Mouse (Mus musculus) embryonic stem cell, embryonic (primary cell): ENCODE results near the gene Rtl8a.
"Not testable (repeated sequence)": the region's sequence is repeated elsewhere in the genome, so short reads cannot be mapped to it uniquely, and the experiment has no call there.

Experiments
- CTCF ChIA-PET, 4 experiments: fragments of 300-600 bp in 2 of 4; fragments of 350-600 bp in 2 of 4; sonication (Branson Sonifier 250); formaldehyde crosslinking; loops; one replicate each; lab custom pipeline; 2022; ENCODE audit warnings: inconsistent platforms in 2 of 4; lab: Charles Lee
- POLR2A ChIA-PET, 4 experiments: fragments of 300-600 bp in 2 of 4; fragments of 350-600 bp in 2 of 4; sonication (Branson Sonifier 250); formaldehyde crosslinking; loops; one replicate each; lab custom pipeline; 2022; ENCODE audit warnings: antibody characterized with exemption in 4 of 4, inconsistent platforms in 1 of 4; lab: Charles Lee

The Rtl8a gene

GRCm38 (mm10) chrX:53642980-53643961, at the start of gene Rtl8a:
TSS of gene Rtl8a (minus strand) at chrX:53643682.
- POLR2A ChIA-PET, CTCF ChIA-PET: not testable (repeated sequence)

GRCm38 (mm10) chrX:53693141-53693540, 49.7 kb upstream of the Rtl8a start:
- POLR2A ChIA-PET: no interaction called here

GRCm38 (mm10) chrX:53692065-53692464, 48.6 kb upstream of the Rtl8a start:
- ChIA-PET POLR2A (no interaction called here), CTCF (no interaction called here)

More at GRCm38 (mm10) chrX:53693141-53693540, 49.7 kb upstream of the Rtl8a start:
- CTCF ChIA-PET: no interaction called here

GRCm38 (mm10) chrX:53684676-53685075, 41.2 kb upstream of the Rtl8a start:
- POLR2A ChIA-PET, CTCF ChIA-PET: not testable (repeated sequence)

GRCm38 (mm10) chrX:53682650-53683049, 39.2 kb upstream of the Rtl8a start:
- POLR2A ChIA-PET, CTCF ChIA-PET: not testable (repeated sequence)

- POLR2A ChIA-PET: not testable (repeated sequence)
- CTCF ChIA-PET: interaction anchor here in 2 of 4 experiments (0.6 to 1.6 kb wide), 3 partner anchors 69 to 276 kb away, joined by 3 read pairs; partner anchors contain the start of gene Rtl8c (in 1 of the 2)
These were observed 33.5 kb upstream of the Rtl8a start for GRCm38 (mm10) chrX:53676943-53677342.

- POLR2A ChIA-PET, CTCF ChIA-PET: not testable (repeated sequence)
These were observed 27.2 kb upstream of the Rtl8a start for GRCm38 (mm10) chrX:53670696-53671095.

- POLR2A ChIA-PET: no interaction called here
- CTCF ChIA-PET: no interaction called here
These were observed 26.8 kb upstream of the Rtl8a start, which contains the start of gene Rtl8b for GRCm38 (mm10) chrX:53670294-53670693. TSS of gene Rtl8b (minus strand) at chrX:53670408.

- CTCF ChIA-PET, POLR2A ChIA-PET: not testable (repeated sequence)
These were observed 26.2 kb upstream of the Rtl8a start for GRCm38 (mm10) chrX:53669557-53670270.

GRCm38 (mm10) chrX:53652917-53653316, 9.4 kb upstream of the Rtl8a start:
- POLR2A ChIA-PET, CTCF ChIA-PET: not testable (repeated sequence)

GRCm38 (mm10) chrX:53645885-53646284, 2.4 kb upstream of the Rtl8a start:
- POLR2A ChIA-PET: no interaction called here
- CTCF ChIA-PET: no interaction called here

- POLR2A ChIA-PET, CTCF ChIA-PET: not testable (repeated sequence)
These were observed 890 bp downstream of the Rtl8a start for GRCm38 (mm10) chrX:53642604-53642979.

GRCm38 (mm10) chrX:53638107-53638506, 5.4 kb downstream of the Rtl8a start:
- POLR2A ChIA-PET, CTCF ChIA-PET: not testable (repeated sequence)

- POLR2A ChIA-PET, CTCF ChIA-PET: not testable (repeated sequence)
These were observed 32.1 kb downstream of the Rtl8a start for GRCm38 (mm10) chrX:53611395-53611794.

GRCm38 (mm10) chrX:53610571-53610970, 32.9 kb downstream of the Rtl8a start:
- CTCF ChIA-PET: interaction anchor here in 3 of 4 experiments (0.5 to 1.0 kb wide), 4 partner anchors 16 to 165 kb away, joined by 3 to 7 read pairs (median 4); partner anchors contain the start of gene Zfp36l3 (in 2 of the 3)
- POLR2A ChIA-PET: no interaction called here

GRCm38 (mm10) chrX:53608879-53609278, 34.6 kb downstream of the Rtl8a start, which contains the start of gene Gm14597:
TSS of gene Gm14597 (minus strand) at chrX:53608979.
- CTCF ChIA-PET, POLR2A ChIA-PET: not testable (repeated sequence)

GRCm38 (mm10) chrX:53608122-53608813, 35.2 kb downstream of the Rtl8a start:
- POLR2A ChIA-PET: interaction anchor here in 2 of 4 experiments (0.5 to 0.6 kb wide), 2 partner anchors 267 to 850 kb away, joined by 3 read pairs; no protein-coding TSS in a partner anchor
- CTCF ChIA-PET: interaction anchor here in 1 of 4 experiments (1.2 kb wide), 1 partner anchor 69 kb away, joined by 3 read pairs; no protein-coding TSS in a partner anchor

- POLR2A ChIA-PET: interaction anchor here in 1 of 4 experiments (0.5 kb wide), 1 partner anchor 266 kb away, joined by 3 read pairs; no protein-coding TSS in a partner anchor
- CTCF ChIA-PET: interaction anchor here in 1 of 4 experiments (1.2 kb wide), 1 partner anchor 70 kb away, joined by 3 read pairs; no protein-coding TSS in a partner anchor
These were observed 36.0 kb downstream of the Rtl8a start, which contains the start of gene Rtl8c for GRCm38 (mm10) chrX:53607242-53608121. TSS of gene Rtl8c (plus strand) at chrX:53608032.
